Mouse (Mus musculus): ENCODE results near the gene Prickle4.

GRCm38 (mm10) chr17:47730633-47731575 lies 36.4 kb upstream of the Prickle4 start:
- TF ChIP-seq POLR2A (IDR thresholded peaks at IDR 0.05; ENCODE audit: borderline replicate concordance, low read depth, low read length) (no peak), CTCF (IDR thresholded peaks at IDR 0.05; ENCODE audit: low read depth, low read length) (no peak)
